Mouse (Mus musculus) heart, embryonic 11.5 days (tissue): Measurements from ENCODE around the gene Eno2. TPM values are rescaled to one million over a fixed set of nuclear protein-coding genes. Genes with fewer than 3 reads are reported as not detected.

Experiments
- ATAC-seq: fragments of 200-750 bp; cut with Nextera tagmentation; replicated peaks from 2 replicates; pipeline ENCODE4 v1.8.0; 2017; ENCODE audit warnings: moderate library complexity; ENCODE audit not compliant: insufficient number of reproducible peaks, low FRiP score, low TSS enrichment
- H3K27ac ChIP-seq: fragments of 300-500 bp; sonication (generic); 2 replicates; pipeline ENCODE4 v1.5.1; 2014; ENCODE audit warnings: mild to moderate bottlenecking, low read depth, low read length
- H3K27me3 ChIP-seq: fragments of 300-500 bp; sonication (generic); 2 replicates; pipeline ENCODE4 v1.6.1; 2014; ENCODE audit warnings: mild to moderate bottlenecking, low read length, mixed read lengths; ENCODE audit not compliant: control insufficient read depth, insufficient read depth
- H3K36me3 ChIP-seq: fragments of 300-500 bp; sonication (generic); 2 replicates; pipeline ENCODE4 v1.6.1; 2014; ENCODE audit warnings: mild to moderate bottlenecking, low read length, moderate library complexity, mixed read lengths; ENCODE audit not compliant: control insufficient read depth, insufficient read depth
- H3K4me1 ChIP-seq: fragments of 300-500 bp; sonication (generic); 2 replicates; pipeline ENCODE4 v1.6.1; 2014; ENCODE audit warnings: low read length; ENCODE audit not compliant: control insufficient read depth, insufficient read depth
- H3K4me2 ChIP-seq: fragments of 300-500 bp; sonication (generic); 2 replicates; pipeline ENCODE4 v1.6.1; 2014; ENCODE audit warnings: mild to moderate bottlenecking, moderate library complexity
- H3K4me3 ChIP-seq: fragments of 300-500 bp; sonication (generic); 2 replicates; pipeline ENCODE4 v1.5.1; 2014; ENCODE audit warnings: low read depth, low read length
- H3K9ac ChIP-seq: fragments of 300-500 bp; sonication (generic); 2 replicates; pipeline ENCODE4 v1.6.1; 2014; ENCODE audit warnings: mild to moderate bottlenecking, low read depth, low read length, moderate library complexity
- H3K9me3 ChIP-seq: fragments of 300-500 bp; sonication (generic); replicated peaks from 2 replicates; pipeline ENCODE4 v1.6.1; 2016; ENCODE audit warnings: low read length; ENCODE audit not compliant: control insufficient read depth
- WGBS: fragments of 180-500 bp; shearing (Covaris S2); extraction: QIAGEN DNeasy Blood & Tissue Kit; methylation state at CpG from one replicate; pipeline ENCODE4 v1.1.7; 2014; ENCODE audit not compliant: insufficient replicate concordance; 5-methylcytosine and 5-hydroxymethylcytosine counted together
- polyA plus RNA-seq: library from polyadenylated mRNA; unstranded; fragments of >200 nt; fragmentation: Nextera tagmentation; extraction: Ambion mirVana; gene quantifications from 2 replicates; pipeline ENCODE4 v1.2.1, GENCODE M21; 2014

Gene Eno2
- polyA plus RNA-seq, 1 experiment from 2014 or later, result 5.3 TPM

GRCm38 (mm10) chr6:124780917-124781316 lies 11.4 kb upstream of the Eno2 start:
- Histone ChIP-seq H3K27me3 (peaks cover 23% of the 10 kb centered on the region), H3K27ac (no peak overlapping the region), H3K36me3 (no peaks in the 10 kb centered on the region), H3K4me3 (no peak overlapping the region), H3K4me1 (peaks cover 5% of the 10 kb centered on the region; the same call in 1 of the 2 replicates), H3K9me3 (no peaks in the 10 kb centered on the region), H3K9ac (no peak overlapping the region), H3K4me2 (no peak overlapping the region)
- WGBS, result 83% methylated on average over 7 of the region's 7 CpGs
- no peak for ATAC-seq

DNA sequence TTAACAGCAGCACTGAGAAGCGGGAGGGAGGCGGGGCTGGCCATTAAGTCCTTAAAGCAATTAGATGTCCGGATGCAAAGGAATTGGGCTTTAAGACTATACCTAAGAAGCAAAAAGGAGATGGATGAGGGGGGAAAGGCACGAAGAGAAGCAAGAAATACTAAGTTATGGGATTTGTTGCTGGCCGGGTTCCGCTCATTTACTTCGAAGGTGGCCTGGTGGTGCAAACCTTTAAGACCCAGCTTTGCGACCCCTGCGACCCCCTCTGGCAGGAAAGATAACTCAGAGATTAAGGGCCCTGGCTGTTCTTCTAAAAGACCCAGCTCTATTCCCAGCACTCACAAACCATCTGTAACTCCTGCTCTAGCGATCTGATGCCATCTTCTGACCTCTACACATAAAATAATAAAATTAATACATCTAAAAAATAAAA lies 10.5 kb upstream of the Eno2 start:
- H3K4me1 ChIP-seq, result peaks cover 5% of the 10 kb centered on the region; the same call in 1 of the 2 replicates
- H3K9me3 ChIP-seq, result no peaks in the 10 kb centered on the region
- H3K27me3 ChIP-seq, result peaks cover 23% of the 10 kb centered on the region
- H3K4me3 ChIP-seq, result peak overlapping the region; percentile 43
- H3K27ac ChIP-seq, result no peak overlapping the region
- H3K36me3 ChIP-seq, result no peaks in the 10 kb centered on the region
- H3K9ac ChIP-seq, result no peak overlapping the region; the same call in 1 of the 2 replicates
- ATAC-seq, result no peak
- peak overlapping the region; percentile 73 for H3K4me2 ChIP-seq
- 7% methylated on average over 10 of the region's 10 CpGs for WGBS

DNA sequence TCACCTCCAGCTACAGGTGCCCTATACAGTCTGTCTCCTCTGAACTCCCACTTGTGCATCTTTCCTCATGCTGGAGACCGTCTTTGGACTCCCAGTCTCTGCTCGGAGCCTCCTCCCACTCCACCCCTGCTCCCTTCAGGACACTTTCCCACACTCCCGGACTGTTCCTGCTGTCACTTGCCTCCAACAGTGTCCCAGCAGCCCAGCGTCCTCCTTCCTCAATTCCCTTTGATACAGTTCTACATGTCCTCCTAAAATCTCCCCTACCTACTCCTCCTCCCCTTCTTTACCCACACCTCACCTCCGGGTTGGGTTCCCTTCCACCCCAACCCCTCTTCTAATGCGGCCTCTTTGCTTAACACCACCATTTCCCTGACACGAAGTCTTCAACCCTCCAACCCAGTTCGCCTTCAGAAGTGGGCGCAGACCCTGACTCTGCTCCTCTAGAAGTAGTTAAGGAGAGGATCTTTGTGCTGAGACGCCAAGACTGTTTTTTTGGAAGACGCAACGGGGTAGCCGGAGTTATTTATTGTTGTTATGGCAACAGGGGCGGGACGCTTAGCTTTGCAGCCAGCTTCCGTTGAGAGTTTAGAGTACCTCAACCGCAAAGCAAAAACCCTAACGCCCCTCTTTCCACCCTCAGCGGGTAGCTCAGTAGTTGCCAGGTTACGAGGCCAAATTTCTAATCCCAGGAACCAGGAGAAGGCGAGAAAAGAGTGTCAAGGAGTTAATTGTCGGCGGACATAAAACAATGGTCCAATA lies 9.9 kb upstream of the Eno2 start, which contains the start of gene Lrrc23:
Gene Lrrc23, minus strand, starts transcription at position 506 of the 762 bp plus-strand sequence.
- no peak for ATAC-seq
- Histone ChIP-seq H3K27me3 (peaks cover 23% of the 10 kb centered on the region), H3K27ac (no peak within 1 kb of the TSS), H3K9me3 (no peaks in the 10 kb centered on the region), H3K36me3 (no peaks in the 10 kb centered on the region), H3K4me2 (peak within 1 kb of the TSS; percentile 73), H3K4me3 (peak within 1 kb of the TSS; percentile 43), H3K4me1 (peaks cover 5% of the 10 kb centered on the region; the same call in 1 of the 2 replicates), H3K9ac (peak within 1 kb of the TSS; percentile 44; the same call in 1 of the 2 replicates)
- 2% methylated on average over 23 of the region's 23 CpGs for WGBS

DNA sequence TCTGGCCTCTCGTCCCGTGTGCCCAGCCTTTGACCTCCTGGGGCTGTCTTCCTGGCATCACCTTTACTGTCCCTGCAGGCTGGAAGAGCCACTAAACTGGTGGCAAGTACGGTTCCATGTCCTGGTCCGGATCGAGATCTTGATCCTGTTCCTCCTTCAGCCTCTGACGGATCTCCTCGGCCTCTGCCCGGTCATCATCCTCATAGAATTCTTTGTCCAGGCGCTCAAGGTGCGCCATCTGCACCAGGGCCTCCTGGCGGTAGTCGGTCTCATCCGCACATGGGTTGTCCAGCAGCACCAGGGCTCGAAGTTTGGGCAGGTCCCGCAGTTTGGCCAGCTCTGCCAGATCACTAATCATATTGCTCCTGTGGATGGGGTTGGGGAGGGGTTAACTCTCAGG lies 1.0 kb upstream of the Eno2 start:
- WGBS, result 73% methylated on average over 15 of the region's 15 CpGs
- no peak overlapping the region for H3K27ac ChIP-seq
- H3K27me3 ChIP-seq, result peaks cover 13% of the 10 kb centered on the region
- no peak overlapping the region for H3K9ac ChIP-seq
- H3K4me2 ChIP-seq, result peak overlapping the region; percentile 91; the same call in 1 of the 2 replicates
- peaks cover 22% of the 10 kb centered on the region for H3K4me1 ChIP-seq
- H3K4me3 ChIP-seq, result no peak overlapping the region
- H3K36me3 ChIP-seq, result no peaks in the 10 kb centered on the region
- no peak for ATAC-seq
- no peaks in the 10 kb centered on the region for H3K9me3 ChIP-seq

- Histone ChIP-seq H3K27ac (no peak overlapping the region), H3K27me3 (peaks cover 13% of the 10 kb centered on the region), H3K9ac (peak overlapping the region; percentile 67; the same call in 1 of the 2 replicates), H3K4me1 (peaks cover 22% of the 10 kb centered on the region), H3K4me2 (peak overlapping the region; percentile 91), H3K36me3 (no peaks in the 10 kb centered on the region), H3K4me3 (peak overlapping the region; percentile 56), H3K9me3 (no peaks in the 10 kb centered on the region)
- WGBS, result 16% methylated on average over 7 of the region's 7 CpGs
- no peak for ATAC-seq
Observed at GRCm38 (mm10) chr6:124770013-124770412, 540 bp upstream of the Eno2 start.

GRCm38 (mm10) chr6:124768704-124769044 lies 799 bp downstream of the Eno2 start:
- peak overlapping the region; percentile 16; the same call in 1 of the 2 replicates for H3K9ac ChIP-seq
- H3K4me2 ChIP-seq, result peak overlapping the region; percentile 91
- peaks cover 22% of the 10 kb centered on the region for H3K4me1 ChIP-seq
- no peaks in the 10 kb centered on the region for H3K36me3 ChIP-seq
- peak overlapping the region; percentile 56 for H3K4me3 ChIP-seq
- WGBS, result 2% methylated on average over 9 of the region's 9 CpGs
- ATAC-seq, result no peak
- peaks cover 14% of the 10 kb centered on the region for H3K27me3 ChIP-seq
- no peaks in the 10 kb centered on the region for H3K9me3 ChIP-seq
- H3K27ac ChIP-seq, result no peak overlapping the region

DNA sequence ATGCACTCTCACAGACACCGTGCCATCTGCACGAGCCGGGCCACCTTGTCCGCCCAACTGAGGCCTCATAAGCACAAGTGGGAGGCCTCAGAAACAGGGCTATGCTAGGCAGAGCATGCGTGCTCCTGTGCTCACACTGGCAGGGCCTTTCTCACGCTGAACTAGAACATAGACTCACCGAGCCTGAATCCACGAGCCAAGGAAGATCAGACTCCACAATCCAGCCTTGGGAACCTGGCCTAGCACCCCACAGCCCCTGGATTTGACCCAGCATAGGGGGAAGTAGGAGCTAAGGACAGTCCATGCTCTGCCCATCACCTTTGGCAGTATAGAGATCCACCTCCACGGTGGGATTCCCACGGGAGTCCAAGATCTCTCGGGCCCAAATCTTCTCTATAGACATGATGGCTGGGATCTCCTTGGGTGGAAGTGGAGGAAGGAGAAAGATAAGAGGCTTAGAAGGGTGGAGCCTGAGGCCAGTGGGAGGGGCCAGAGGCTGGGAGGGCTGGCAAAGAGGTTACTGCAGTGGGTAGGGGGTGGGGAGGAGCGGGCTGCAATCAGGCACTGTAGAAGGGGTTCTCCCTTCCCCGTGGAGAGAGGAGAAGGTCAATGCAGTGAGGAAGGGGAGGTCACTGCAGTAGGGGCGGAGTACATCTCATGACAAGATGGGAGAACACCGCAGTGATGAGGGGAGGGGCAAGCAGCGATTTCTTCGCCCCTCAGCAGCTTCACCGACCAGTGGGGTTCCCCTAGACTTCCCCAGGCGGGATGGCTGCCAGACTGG lies 1.4 kb downstream of the Eno2 start:
- Histone ChIP-seq H3K4me2 (peak overlapping the region; percentile 91), H3K4me1 (peaks cover 22% of the 10 kb centered on the region), H3K9ac (no peak overlapping the region; the same call in 1 of the 2 replicates), H3K27me3 (peaks cover 16% of the 10 kb centered on the region), H3K36me3 (no peaks in the 10 kb centered on the region), H3K4me3 (peak overlapping the region; percentile 56), H3K27ac (no peak overlapping the region), H3K9me3 (no peaks in the 10 kb centered on the region)
- 0 out of 2 replicates have a peak, but pooled peaks have one; percentile 29 for ATAC-seq
- WGBS, result 21% methylated on average over 19 of the region's 19 CpGs

DNA sequence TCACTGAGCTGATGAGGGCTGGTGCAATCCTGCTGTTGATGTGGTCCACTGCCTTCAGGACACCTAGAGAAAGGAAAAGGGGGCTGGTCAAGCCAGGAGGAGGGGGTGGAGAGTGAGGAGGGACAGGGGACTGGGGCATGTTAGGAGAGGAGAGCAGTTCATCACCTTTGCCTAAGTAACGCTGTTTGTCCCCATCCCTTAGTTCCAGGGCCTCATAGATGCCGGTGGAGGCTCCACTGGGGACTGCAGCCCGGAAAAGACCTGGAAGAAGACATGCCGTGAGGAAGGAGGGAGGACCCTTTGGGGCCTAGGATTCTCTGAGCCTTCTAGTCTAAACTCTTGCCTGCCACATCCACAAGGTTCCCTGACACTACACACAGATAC lies 1.9 kb downstream of the Eno2 start:
- Histone ChIP-seq H3K9me3 (no peaks in the 10 kb centered on the region), H3K9ac (no peak overlapping the region), H3K27ac (no peak overlapping the region), H3K4me3 (no peak overlapping the region), H3K4me1 (peaks cover 22% of the 10 kb centered on the region), H3K27me3 (peaks cover 18% of the 10 kb centered on the region), H3K36me3 (no peaks in the 10 kb centered on the region), H3K4me2 (no peak overlapping the region)
- 44% methylated on average over 4 of the region's 4 CpGs for WGBS
- no peak for ATAC-seq
